Mouse (Mus musculus) neural tube, embryonic 11.5 days (tissue): Measurements from ENCODE around the gene Olfr1240. TPM values are rescaled to one million over a fixed set of nuclear protein-coding genes. Genes with fewer than 3 reads are reported as not detected.

Experiments
- ATAC-seq: fragments of 200-750 bp; cut with Nextera tagmentation; 2 replicates; pipeline ENCODE4 v1.8.0; 2017; ENCODE audit warnings: moderate number of reproducible peaks, mild to moderate bottlenecking, moderate TSS enrichment, moderate library complexity; ENCODE audit not compliant: insufficient read depth, low FRiP score, low TSS enrichment
- DNase-seq: peaks from one replicate; pipeline ENCODE4 v3.0.0-alpha.2; 2015; ENCODE audit warnings: low spot score
- H3K27ac ChIP-seq: fragments of 300-500 bp; sonication (generic); 2 replicates; pipeline ENCODE4 v1.5.1; 2014; ENCODE audit warnings: low read depth, mild to moderate bottlenecking, low read length
- H3K27me3 ChIP-seq: fragments of 300-500 bp; sonication (generic); 2 replicates; pipeline ENCODE4 v1.6.1; 2014; ENCODE audit warnings: mild to moderate bottlenecking, low read length, mixed read lengths; ENCODE audit not compliant: control insufficient read depth, insufficient read depth
- H3K36me3 ChIP-seq: fragments of 300-500 bp; sonication (generic); 2 replicates; pipeline ENCODE4 v1.6.1; 2014; ENCODE audit warnings: mild to moderate bottlenecking, low read length, moderate library complexity, mixed read lengths; ENCODE audit not compliant: control insufficient read depth, insufficient read depth
- H3K4me1 ChIP-seq: fragments of 300-500 bp; sonication (generic); 2 replicates; pipeline ENCODE4 v1.6.1; 2014; ENCODE audit warnings: low read length, mixed read lengths; ENCODE audit not compliant: control insufficient read depth, insufficient read depth
- H3K4me2 ChIP-seq: fragments of 300-500 bp; sonication (generic); 2 replicates; pipeline ENCODE4 v1.6.1; 2014; ENCODE audit warnings: low read depth, mild to moderate bottlenecking, moderate library complexity
- H3K4me3 ChIP-seq: fragments of 300-500 bp; sonication (generic); 2 replicates; pipeline ENCODE4 v1.5.1; 2014; ENCODE audit warnings: low read depth, low read length
- H3K9ac ChIP-seq: fragments of 300-500 bp; sonication (generic); 2 replicates; pipeline ENCODE4 v1.6.1; 2014; ENCODE audit warnings: mild to moderate bottlenecking, low read length
- H3K9me3 ChIP-seq: fragments of 300-500 bp; sonication (generic); 2 replicates; pipeline ENCODE4 v1.6.1; 2016; ENCODE audit warnings: low read length; ENCODE audit not compliant: control insufficient read depth
- WGBS: fragments of 180-500 bp; shearing (Covaris S2); extraction: QIAGEN DNeasy Blood & Tissue Kit; methylation state at CpG from one replicate; pipeline ENCODE4 v1.1.7; 2014; 5-methylcytosine and 5-hydroxymethylcytosine counted together
- polyA plus RNA-seq: library from polyadenylated mRNA; unstranded; fragments of >200 nt; fragmentation: Nextera tagmentation; extraction: Ambion mirVana; gene quantifications from 2 replicates; pipeline ENCODE4 v1.2.1, GENCODE M21; 2014

Gene Olfr1240
- polyA plus RNA-seq = not detected in 2 replicates

GRCm38 (mm10) chr2:89442900-89443299, at the start of gene Olfr1240:
TSS of gene Olfr1240 (minus strand) at chr2:89443000.
- no peak within 1 kb of the TSS for H3K9ac ChIP-seq
- no peak for ATAC-seq
- WGBS = 84% methylated on average over 3 of the region's 3 CpGs

DNA sequence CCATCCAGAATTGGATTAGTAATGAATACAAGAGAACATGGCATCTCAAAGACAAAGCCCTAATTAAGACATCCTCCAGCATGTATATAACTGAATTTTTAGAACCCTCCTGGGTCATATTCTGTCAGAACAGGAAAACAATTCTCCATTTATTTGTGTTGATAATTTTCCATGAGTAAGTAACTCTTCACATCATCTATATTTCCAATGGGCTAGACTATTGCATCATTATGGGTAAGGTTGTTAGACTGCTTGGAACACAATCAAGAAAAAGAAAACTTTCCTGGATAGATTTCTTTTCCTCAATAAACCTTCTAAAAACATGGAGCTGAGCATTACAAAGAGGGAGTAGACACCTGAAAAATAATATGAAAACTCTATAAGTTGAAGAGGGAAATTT, 44.2 kb upstream of the Olfr1240 start, which contains the start of gene Olfr1241:
Gene Olfr1241, minus strand, starts transcription at position 101 of the 400 bp plus-strand sequence.
- no peaks in the 10 kb centered on the region for H3K9me3 ChIP-seq
- DNase-seq (no peak), ATAC-seq (no peak)
- no peaks in the 10 kb centered on the region for H3K36me3 ChIP-seq
- no peaks in the 10 kb centered on the region for H3K27me3 ChIP-seq
- H3K9ac ChIP-seq = no peak within 1 kb of the TSS
- no peak within 1 kb of the TSS for H3K4me3 ChIP-seq
- H3K27ac ChIP-seq = no peak within 1 kb of the TSS
- H3K4me2 ChIP-seq = no peak within 1 kb of the TSS
- no peaks in the 10 kb centered on the region for H3K4me1 ChIP-seq

More at GRCm38 (mm10) chr2:89442900-89443299, at the start of gene Olfr1240:
- no peaks in the 10 kb centered on the region for H3K36me3 ChIP-seq
- no peaks in the 10 kb centered on the region for H3K27me3 ChIP-seq
- DNase-seq = no peak
- no peaks in the 10 kb centered on the region for H3K4me1 ChIP-seq
- H3K9me3 ChIP-seq = no peaks in the 10 kb centered on the region
- no peak within 1 kb of the TSS for H3K4me2 ChIP-seq
- no peak within 1 kb of the TSS for H3K4me3 ChIP-seq
- no peak within 1 kb of the TSS for H3K27ac ChIP-seq

DNA sequence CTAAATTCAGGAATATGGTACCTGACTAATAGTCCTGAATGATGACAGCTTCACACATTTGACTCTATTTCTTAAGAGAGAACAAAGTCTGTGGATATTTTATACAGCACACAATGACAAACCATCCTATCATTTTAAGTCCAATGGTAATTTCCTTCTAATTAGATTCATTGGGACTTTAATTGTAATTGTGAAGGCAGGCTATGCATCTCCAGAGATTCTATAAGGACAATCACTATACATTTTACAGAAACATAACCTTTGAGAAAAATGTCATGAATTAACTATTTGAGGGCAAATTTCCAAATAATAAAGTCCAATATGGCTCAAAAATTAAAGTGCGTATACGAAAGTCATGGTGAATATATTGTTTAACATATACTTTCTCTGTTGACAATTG, 22.5 kb downstream of the Olfr1240 start, which contains the start of gene Olfr1239:
Gene Olfr1239, minus strand, starts transcription at position 101 of the 400 bp plus-strand sequence.
- no peak within 1 kb of the TSS for H3K9ac ChIP-seq
- no peaks in the 10 kb centered on the region for H3K4me1 ChIP-seq
- 95% methylated on average over 2 of the region's 2 CpGs for WGBS
- no peaks in the 10 kb centered on the region for H3K36me3 ChIP-seq
- no peaks in the 10 kb centered on the region for H3K9me3 ChIP-seq
- DNase-seq = no peak
- H3K4me2 ChIP-seq = no peak within 1 kb of the TSS
- H3K27me3 ChIP-seq = no peaks in the 10 kb centered on the region
- no peak for ATAC-seq
- no peak within 1 kb of the TSS for H3K27ac ChIP-seq
- H3K4me3 ChIP-seq = no peak within 1 kb of the TSS

GRCm38 (mm10) chr2:89414557-89414956, 28.2 kb downstream of the Olfr1240 start:
- DNase-seq (no peak), ATAC-seq (no peak)
- Histone ChIP-seq H3K4me3 (no peak overlapping the region), H3K36me3 (no peaks in the 10 kb centered on the region), H3K9me3 (no peaks in the 10 kb centered on the region), H3K27me3 (no peaks in the 10 kb centered on the region), H3K4me2 (no peak overlapping the region), H3K27ac (no peak overlapping the region), H3K4me1 (no peaks in the 10 kb centered on the region), H3K9ac (no peak overlapping the region)
- WGBS = 93% methylated on average over 1 of the region's 1 CpGs

GRCm38 (mm10) chr2:89409576-89409975, 33.2 kb downstream of the Olfr1240 start, which contains the start of gene Olfr1238:
TSS of gene Olfr1238 (minus strand) at chr2:89409676.
- Histone ChIP-seq H3K4me1 (no peaks in the 10 kb centered on the region), H3K36me3 (no peaks in the 10 kb centered on the region), H3K9me3 (no peaks in the 10 kb centered on the region), H3K9ac (no peak within 1 kb of the TSS), H3K4me3 (no peak within 1 kb of the TSS), H3K27ac (no peak within 1 kb of the TSS), H3K27me3 (no peaks in the 10 kb centered on the region), H3K4me2 (no peak within 1 kb of the TSS)
- DNase-seq (no peak), ATAC-seq (no peak)
- WGBS = 95% methylated on average over 2 of the region's 2 CpGs

DNA sequence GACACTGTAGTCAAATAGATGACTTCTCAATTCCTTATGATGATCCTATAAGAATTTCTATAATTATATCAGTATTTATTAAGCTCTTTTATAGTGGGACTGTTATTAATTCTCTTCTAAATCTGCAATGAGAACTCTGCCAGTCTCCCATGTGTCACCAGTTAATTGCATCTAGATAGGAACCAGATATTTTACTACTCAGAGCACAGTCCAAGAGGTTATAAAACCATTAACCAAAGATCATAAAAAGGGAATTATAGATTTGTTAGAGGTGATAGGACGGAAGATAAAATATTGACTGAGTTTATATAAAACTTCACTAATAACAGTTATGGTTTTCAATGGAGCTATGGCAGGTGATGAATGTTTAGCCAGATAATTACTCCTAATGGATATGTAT, 41.9 kb downstream of the Olfr1240 start:
- Histone ChIP-seq H3K4me1 (no peaks in the 10 kb centered on the region), H3K9ac (no peak overlapping the region), H3K9me3 (no peaks in the 10 kb centered on the region), H3K27me3 (no peaks in the 10 kb centered on the region), H3K4me2 (no peak overlapping the region), H3K27ac (no peak overlapping the region), H3K4me3 (no peak overlapping the region), H3K36me3 (no peaks in the 10 kb centered on the region)
- DNase-seq = no peak
- WGBS = 87% methylated on average over 1 of the region's 1 CpGs
- no peak for ATAC-seq

Other genes starting within 250 kb of the Olfr1240 start
- gene Olfr1226, start 243.0 kb downstream of the Olfr1240 start, polyA plus RNA-seq = not detected in 2 replicates
- not detected in 2 replicates for gene Olfr1228, start 188.9 kb downstream of the Olfr1240 start, polyA plus RNA-seq
- gene Olfr1229, start 155.0 kb downstream of the Olfr1240 start, polyA plus RNA-seq = not detected in 2 replicates
- not detected in 2 replicates for gene Olfr1230, start 145.7 kb downstream of the Olfr1240 start, polyA plus RNA-seq
- not detected in 2 replicates for gene Olfr1231, start 135.9 kb downstream of the Olfr1240 start, polyA plus RNA-seq
- gene Olfr1232, start 113.3 kb downstream of the Olfr1240 start, polyA plus RNA-seq = not detected in 2 replicates
- gene Olfr1233, start 100.6 kb downstream of the Olfr1240 start, polyA plus RNA-seq = not detected in 2 replicates
- not detected in 2 replicates for gene Olfr1234, start 78.1 kb downstream of the Olfr1240 start, polyA plus RNA-seq
- gene Olfr1238, start 33.3 kb downstream of the Olfr1240 start, polyA plus RNA-seq = not detected in 2 replicates
- not detected in 2 replicates for gene Olfr1239, start 22.6 kb downstream of the Olfr1240 start, polyA plus RNA-seq
- gene Olfr1241, start 44.1 kb upstream of the Olfr1240 start, polyA plus RNA-seq = not detected in 2 replicates
- not detected in 2 replicates for gene Olfr1242, start 55.3 kb upstream of the Olfr1240 start, polyA plus RNA-seq
- not detected in 2 replicates for gene Olfr1243, start 88.5 kb upstream of the Olfr1240 start, polyA plus RNA-seq
- gene Olfr1245, start 135.4 kb upstream of the Olfr1240 start, polyA plus RNA-seq = not detected in 2 replicates
- not detected in 2 replicates for gene Olfr1246, start 150.2 kb upstream of the Olfr1240 start, polyA plus RNA-seq
- gene Olfr1247, start 171.1 kb upstream of the Olfr1240 start, polyA plus RNA-seq = not detected in 2 replicates
- gene Olfr1248, start 175.2 kb upstream of the Olfr1240 start, polyA plus RNA-seq = not detected in 2 replicates
- not detected in 2 replicates for gene Olfr1249, start 192.0 kb upstream of the Olfr1240 start, polyA plus RNA-seq
- not detected in 2 replicates for gene Olfr1250, start 218.5 kb upstream of the Olfr1240 start, polyA plus RNA-seq
- gene Olfr1251, start 228.9 kb upstream of the Olfr1240 start, polyA plus RNA-seq = not detected in 2 replicates